Mouse (Mus musculus): ENCODE data around the gene Nrxn3. TPM values are rescaled to one million over a fixed set of nuclear protein-coding genes. Genes with fewer than 3 reads are reported as not detected.
A peak's percentile ranks its signal among the peaks of the same experiment; 100 is the strongest.

Nrxn3 gene
- polyA plus RNA-seq, 1 experiment from 2014 or later: 94.3 TPM

- H3K9me3 ChIP-seq: no peaks in the 10 kb centered on the region
- no peak for ATAC-seq (replicated peaks)
- H3K9ac ChIP-seq: no peak overlapping the region
- no peak overlapping the region for H3K4me2 ChIP-seq
- H3K4me3 ChIP-seq: no peak overlapping the region
- H3K36me3 ChIP-seq (replicated peaks): no peaks in the 10 kb centered on the region
- no peaks in the 10 kb centered on the region for H3K4me1 ChIP-seq
- 75% methylated on average over 2 of the region's 2 CpGs for WGBS
- H3K27ac ChIP-seq: no peak overlapping the region
- no peaks in the 10 kb centered on the region for H3K27me3 ChIP-seq (replicated peaks)
Observed at GRCm38 (mm10) chr12:89554171-89554570, 831.5 kb downstream of the Nrxn3 start.

GRCm38 (mm10) chr12:89554740-89555430 lies 832.2 kb downstream of the Nrxn3 start:
- Histone ChIP-seq H3K4me3 (no peak overlapping the region), H3K4me1 (no peaks in the 10 kb centered on the region), H3K27ac (no peak overlapping the region), H3K36me3 (replicated peaks) (no peaks in the 10 kb centered on the region), H3K4me2 (no peak overlapping the region), H3K9me3 (no peaks in the 10 kb centered on the region), H3K9ac (no peak overlapping the region), H3K27me3 (replicated peaks) (no peaks in the 10 kb centered on the region)
- no peak for ATAC-seq (replicated peaks)
- WGBS: 73% methylated on average over 2 of the region's 2 CpGs

GRCm38 (mm10) chr12:89558921-89559320 lies 836.2 kb downstream of the Nrxn3 start:
- no peaks in the 10 kb centered on the region for H3K9me3 ChIP-seq
- H3K27ac ChIP-seq: no peak overlapping the region
- no peaks in the 10 kb centered on the region for H3K4me1 ChIP-seq
- no peak overlapping the region for H3K4me3 ChIP-seq
- no peak overlapping the region for H3K9ac ChIP-seq
- no peaks in the 10 kb centered on the region for H3K27me3 ChIP-seq (replicated peaks)
- no peaks in the 10 kb centered on the region for H3K36me3 ChIP-seq (replicated peaks)
- no peak for ATAC-seq (replicated peaks)
- 96% methylated on average over 1 of the region's 1 CpGs for WGBS
- no peak overlapping the region for H3K4me2 ChIP-seq

GRCm38 (mm10) chr12:89561989-89562565 lies 839.4 kb downstream of the Nrxn3 start:
- Histone ChIP-seq H3K9me3 (no peaks in the 10 kb centered on the region), H3K27ac (no peak overlapping the region), H3K4me2 (no peak overlapping the region), H3K9ac (no peak overlapping the region), H3K36me3 (replicated peaks) (no peaks in the 10 kb centered on the region), H3K4me1 (no peaks in the 10 kb centered on the region), H3K27me3 (replicated peaks) (no peaks in the 10 kb centered on the region), H3K4me3 (no peak overlapping the region)
- WGBS: 86% methylated on average over 4 of the region's 4 CpGs
- no peak for ATAC-seq (replicated peaks)

- Histone ChIP-seq H3K9me3 (no peaks in the 10 kb centered on the region), H3K4me3 (no peak overlapping the region), H3K4me1 (no peaks in the 10 kb centered on the region), H3K4me2 (no peak overlapping the region), H3K9ac (no peak overlapping the region), H3K27me3 (replicated peaks) (no peaks in the 10 kb centered on the region), H3K27ac (no peak overlapping the region), H3K36me3 (replicated peaks) (no peaks in the 10 kb centered on the region)
- no peak for ATAC-seq (replicated peaks)
- WGBS: 88% methylated on average over 6 of the region's 6 CpGs
Observed at GRCm38 (mm10) chr12:89568723-89569377, 846.2 kb downstream of the Nrxn3 start.

- Histone ChIP-seq H3K4me2 (no peak overlapping the region), H3K27me3 (replicated peaks) (no peaks in the 10 kb centered on the region), H3K27ac (no peak overlapping the region), H3K36me3 (replicated peaks) (no peaks in the 10 kb centered on the region), H3K4me1 (no peaks in the 10 kb centered on the region), H3K4me3 (no peak overlapping the region), H3K9me3 (no peaks in the 10 kb centered on the region), H3K9ac (no peak overlapping the region)
- WGBS: 84% methylated on average over 4 of the region's 4 CpGs
- no peak for ATAC-seq (replicated peaks)
Observed at GRCm38 (mm10) chr12:89592459-89592858, 869.8 kb downstream of the Nrxn3 start.

GRCm38 (mm10) chr12:89613670-89614069 lies 891.0 kb downstream of the Nrxn3 start:
- Histone ChIP-seq H3K9ac (no peak overlapping the region), H3K4me3 (no peak overlapping the region), H3K27ac (0 out of 2 replicates have a peak overlapping the region, but pooled peaks have one; percentile 22), H3K4me2 (no peak overlapping the region), H3K4me1 (peaks cover 4% of the 10 kb centered on the region; the same call in 1 of the 2 replicates), H3K27me3 (replicated peaks) (no peaks in the 10 kb centered on the region), H3K9me3 (no peaks in the 10 kb centered on the region), H3K36me3 (replicated peaks) (no peaks in the 10 kb centered on the region)
- WGBS: 33% methylated on average over 2 of the region's 2 CpGs
- ATAC-seq (replicated peaks): peak; percentile 58; the same call in 1 of the 2 replicates

- Histone ChIP-seq H3K4me1 (no peaks in the 10 kb centered on the region), H3K4me2 (no peak overlapping the region), H3K9me3 (no peaks in the 10 kb centered on the region), H3K36me3 (replicated peaks) (no peaks in the 10 kb centered on the region), H3K9ac (no peak overlapping the region), H3K27me3 (replicated peaks) (no peaks in the 10 kb centered on the region), H3K27ac (no peak overlapping the region), H3K4me3 (no peak overlapping the region)
- WGBS: 86% methylated on average over 4 of the region's 4 CpGs
- ATAC-seq (replicated peaks): no peak
Observed at GRCm38 (mm10) chr12:89625746-89626145, 903.1 kb downstream of the Nrxn3 start.

GRCm38 (mm10) chr12:89640046-89640445 lies 917.4 kb downstream of the Nrxn3 start:
- WGBS: 85% methylated on average over 4 of the region's 4 CpGs
- H3K27me3 ChIP-seq (replicated peaks): no peaks in the 10 kb centered on the region
- no peak overlapping the region for H3K4me2 ChIP-seq
- no peak overlapping the region for H3K4me3 ChIP-seq
- H3K27ac ChIP-seq: no peak overlapping the region
- no peaks in the 10 kb centered on the region for H3K36me3 ChIP-seq (replicated peaks)
- H3K4me1 ChIP-seq: no peaks in the 10 kb centered on the region
- H3K9ac ChIP-seq: no peak overlapping the region
- ATAC-seq (replicated peaks): no peak
- no peaks in the 10 kb centered on the region for H3K9me3 ChIP-seq

- no peak overlapping the region for H3K4me2 ChIP-seq
Observed at GRCm38 (mm10) chr12:89641460-89641859, 918.8 kb downstream of the Nrxn3 start.

GRCm38 (mm10) chr12:89653211-89653610 lies 930.5 kb downstream of the Nrxn3 start:
- no peaks in the 10 kb centered on the region for H3K27me3 ChIP-seq (replicated peaks)
- H3K4me3 ChIP-seq: no peak overlapping the region
- no peaks in the 10 kb centered on the region for H3K36me3 ChIP-seq (replicated peaks)
- H3K4me2 ChIP-seq: no peak overlapping the region
- H3K4me1 ChIP-seq: no peaks in the 10 kb centered on the region
- no peak overlapping the region for H3K27ac ChIP-seq
- WGBS: 82% methylated on average over 2 of the region's 2 CpGs
- H3K9me3 ChIP-seq: no peaks in the 10 kb centered on the region
- no peak for ATAC-seq (replicated peaks)
- H3K9ac ChIP-seq: no peak overlapping the region

More at GRCm38 (mm10) chr12:89641460-89641859, 918.8 kb downstream of the Nrxn3 start:
- no peak for ATAC-seq (replicated peaks)
- Histone ChIP-seq H3K4me3 (no peak overlapping the region), H3K27ac (no peak overlapping the region), H3K9me3 (no peaks in the 10 kb centered on the region), H3K27me3 (replicated peaks) (no peaks in the 10 kb centered on the region), H3K9ac (no peak overlapping the region), H3K4me1 (no peaks in the 10 kb centered on the region), H3K36me3 (replicated peaks) (no peaks in the 10 kb centered on the region)
- WGBS: 19% methylated on average over 1 of the region's 1 CpGs

GRCm38 (mm10) chr12:89661219-89661618 lies 938.5 kb downstream of the Nrxn3 start:
- Histone ChIP-seq H3K36me3 (replicated peaks) (no peaks in the 10 kb centered on the region), H3K4me1 (no peaks in the 10 kb centered on the region), H3K27me3 (replicated peaks) (no peaks in the 10 kb centered on the region), H3K4me2 (no peak overlapping the region), H3K9me3 (no peaks in the 10 kb centered on the region), H3K4me3 (no peak overlapping the region), H3K27ac (no peak overlapping the region), H3K9ac (no peak overlapping the region)
- whole genome bisulfite sequencing: 49% methylated on average over 3 of the region's 3 CpGs
- ATAC-seq (replicated peaks): no peak

Measured in midbrain, embryonic 15.5 days (tissue).